Mouse (Mus musculus): Measurements from ENCODE around the gene Svs6.

DNA sequence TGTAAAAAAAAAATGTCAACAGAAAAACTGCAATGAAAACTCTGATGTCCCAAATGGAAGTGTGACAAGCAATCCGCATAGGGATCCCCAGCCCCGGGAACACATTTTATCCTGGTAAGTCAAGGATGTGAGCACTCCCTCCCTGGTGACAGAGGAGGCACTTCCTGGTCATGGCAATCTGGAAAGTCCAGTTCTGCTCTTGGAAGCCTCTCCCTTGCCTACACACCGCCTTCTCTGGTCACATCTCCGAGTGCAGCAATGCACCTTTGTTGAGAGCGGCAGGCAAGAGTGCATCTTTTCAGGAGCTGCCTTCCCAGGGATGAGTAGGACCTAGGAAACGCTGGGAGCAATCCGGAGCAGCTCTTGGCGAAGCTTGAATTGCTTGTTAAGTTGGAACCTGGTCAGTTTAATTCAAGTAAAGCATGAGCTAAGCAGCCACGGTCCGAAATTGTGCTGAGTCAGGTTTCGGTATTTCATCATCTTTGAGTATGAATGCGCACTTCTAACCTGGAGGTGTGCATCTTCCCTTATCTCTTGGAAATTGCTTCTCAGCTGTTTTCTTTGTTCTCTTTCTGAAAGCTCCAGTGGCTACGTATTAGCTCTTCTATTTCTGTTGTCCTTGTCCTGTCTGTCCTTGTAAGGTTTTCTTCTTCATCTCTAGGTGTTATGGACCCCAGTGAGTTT, 44.6 kb downstream of the Svs6 start:
- no peak for TF ChIP-seq POLR2A (IDR thresholded peaks at IDR 0.05; ENCODE audit: low read depth, low read length)
- TF ChIP-seq CTCF (IDR thresholded peaks at IDR 0.05; ENCODE audit: extremely low read depth, insufficient read depth, insufficient read length, insufficient replicate concordance), result no peak
